ENCODE assay signal across 28 mouse cellular contexts in the genomic region with DNA sequence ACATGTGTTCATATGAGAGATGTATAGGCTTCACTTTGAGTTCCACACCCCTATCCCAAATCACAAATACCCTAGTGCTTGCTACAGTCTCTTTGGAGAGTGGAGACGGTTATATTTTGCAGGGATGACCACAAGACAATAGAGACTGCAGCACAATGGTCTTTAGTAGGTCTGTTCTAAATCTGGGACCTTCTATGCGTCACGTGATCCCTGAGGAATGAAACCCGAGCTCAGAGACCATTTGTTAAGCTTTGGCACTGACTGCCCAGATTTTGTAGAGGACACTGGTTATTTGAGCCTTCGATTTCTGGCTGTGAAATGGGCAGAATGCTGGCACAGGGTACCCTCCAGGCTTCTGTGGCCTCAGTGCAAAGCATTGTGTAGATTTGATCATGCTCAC. TPM values are rescaled to one million over a fixed set of nuclear protein-coding genes. Genes with fewer than 3 reads are reported as not detected.
"Had no signal": no experiment of that assay in that cellular context is flagged by ENCODE, and none has a peak within 500 bp of the region (broad histone marks: within the 10 kb centered on the region; RNA-seq: fewer than 3 reads in every experiment).

No protein-coding gene starts in this region.

- H3K4me3 ChIP-seq: heart, adult 2 months; heart, embryonic 13.5 days; heart, embryonic 15.5 days; hindbrain, embryonic 13.5 days; hindbrain, embryonic 15.5 days; kidney, embryonic 15.5 days; layer of hippocampus, adult 2 months; limb, embryonic 10.5 days; limb, embryonic 12.5 days; liver, embryonic 13.5 days; liver, embryonic 15.5 days had no signal

- DNase-seq: gastrocnemius, postnatal 14 days; gastrocnemius, postnatal 36 days; heart, adult 11 months; heart, adult 2 months; heart, postnatal 14 days; heart, postnatal 36 days; kidney, adult 11 months; kidney, adult 2 months; kidney, adult 9 months; kidney, postnatal 14 days; kidney, postnatal 36 days; layer of hippocampus, postnatal 36 days; liver; liver, embryonic 13.5 days had no signal

- H3K36me3 ChIP-seq: heart, embryonic 13.5 days; heart, embryonic 15.5 days; hindbrain, embryonic 13.5 days; hindbrain, embryonic 15.5 days; kidney, embryonic 15.5 days; limb, embryonic 10.5 days; limb, embryonic 12.5 days; liver, embryonic 13.5 days; liver, embryonic 15.5 days had no signal

- H3K27me3 ChIP-seq: heart, embryonic 13.5 days; heart, embryonic 15.5 days; hindbrain, embryonic 13.5 days; hindbrain, embryonic 15.5 days; kidney, embryonic 15.5 days; liver, embryonic 13.5 days; liver, embryonic 15.5 days had no signal

- H3K4me2 ChIP-seq: heart, embryonic 11.5 days; heart, embryonic 13.5 days; heart, embryonic 15.5 days; hindbrain, embryonic 13.5 days; hindbrain, embryonic 15.5 days; kidney, embryonic 15.5 days; limb, embryonic 12.5 days; liver, embryonic 11.5 days; liver, embryonic 13.5 days; liver, embryonic 15.5 days had no signal

RNA-seq across cellular contexts. Expression of a gene that starts 12.8 kb away (rescaled TPM):
- total RNA-seq: gastrocnemius, adult 18-20 months; gastrocnemius, adult 8-10 months; gastrocnemius, postnatal 36 days had no signal
- polyA plus RNA-seq: kidney, postnatal 0 days; limb, embryonic 10.5 days had no signal
